Mouse (Mus musculus): ENCODE data around the gene Prdm16. TPM values are rescaled to one million over a fixed set of nuclear protein-coding genes. Genes with fewer than 3 reads are reported as not detected.

The Prdm16 gene
- polyA plus RNA-seq, 1 experiment from 2014 or later = 23.2 TPM

- no peaks in the 10 kb centered on the region for H3K9me3 ChIP-seq (replicated peaks; ENCODE audit: control insufficient read depth, low read length)
- H3K4me2 ChIP-seq (ENCODE audit: low read depth, low read length) = no peak overlapping the region
- peaks cover 69% of the 10 kb centered on the region for H3K27me3 ChIP-seq (ENCODE audit: control insufficient read depth, insufficient read depth, low read length)
- no peak overlapping the region for H3K27ac ChIP-seq (ENCODE audit: low read length)
- H3K4me1 ChIP-seq (ENCODE audit: control insufficient read depth, insufficient read depth, low read length) = peaks cover 5% of the 10 kb centered on the region; the same call in 1 of the 2 replicates
- no peak overlapping the region for H3K9ac ChIP-seq (ENCODE audit: low read length)
- 15% methylated on average over 32 of the region's 32 CpGs for WGBS
- H3K4me3 ChIP-seq (replicated peaks; ENCODE audit: low read length) = no peak overlapping the region
- no peaks in the 10 kb centered on the region for H3K36me3 ChIP-seq (ENCODE audit: control insufficient read depth, insufficient read depth, low read length)
- ATAC-seq (ENCODE audit: insufficient read depth, low FRiP score) = no peak
Observed at GRCm38 (mm10) chr4:154641296-154642110, 4.8 kb upstream of the Prdm16 start.

GRCm38 (mm10) chr4:154640443-154641295, 4.0 kb upstream of the Prdm16 start:
- Histone ChIP-seq H3K4me3 (replicated peaks; ENCODE audit: low read length) (no peak overlapping the region), H3K4me2 (ENCODE audit: low read depth, low read length) (no peak overlapping the region), H3K9ac (ENCODE audit: low read length) (no peak overlapping the region)

GRCm38 (mm10) chr4:154639591-154640442, 3.1 kb upstream of the Prdm16 start:
- H3K4me3 ChIP-seq (replicated peaks; ENCODE audit: low read length) = no peak overlapping the region
- H3K36me3 ChIP-seq (ENCODE audit: control insufficient read depth, insufficient read depth, low read length) = no peaks in the 10 kb centered on the region
- H3K4me2 ChIP-seq (ENCODE audit: low read depth, low read length) = peak overlapping the region; percentile 88; the same call in 1 of the 2 replicates
- 16% methylated on average over 13 of the region's 13 CpGs for WGBS
- H3K27ac ChIP-seq (ENCODE audit: low read length) = no peak overlapping the region
- peak overlapping the region; percentile 47 for H3K9ac ChIP-seq (ENCODE audit: low read length)
- ATAC-seq (ENCODE audit: insufficient read depth, low FRiP score) = no peak
- peaks cover 5% of the 10 kb centered on the region; the same call in 1 of the 2 replicates for H3K4me1 ChIP-seq (ENCODE audit: control insufficient read depth, insufficient read depth, low read length)
- no peaks in the 10 kb centered on the region for H3K9me3 ChIP-seq (replicated peaks; ENCODE audit: control insufficient read depth, low read length)
- H3K27me3 ChIP-seq (ENCODE audit: control insufficient read depth, insufficient read depth, low read length) = peaks cover 73% of the 10 kb centered on the region

More at GRCm38 (mm10) chr4:154640443-154641295, 4.0 kb upstream of the Prdm16 start:
- H3K27me3 ChIP-seq (ENCODE audit: control insufficient read depth, insufficient read depth, low read length) = peaks cover 69% of the 10 kb centered on the region
- no peak overlapping the region for H3K27ac ChIP-seq (ENCODE audit: low read length)
- peaks cover 5% of the 10 kb centered on the region; the same call in 1 of the 2 replicates for H3K4me1 ChIP-seq (ENCODE audit: control insufficient read depth, insufficient read depth, low read length)
- H3K36me3 ChIP-seq (ENCODE audit: control insufficient read depth, insufficient read depth, low read length) = no peaks in the 10 kb centered on the region
- ATAC-seq (ENCODE audit: insufficient read depth, low FRiP score) = no peak
- no peaks in the 10 kb centered on the region for H3K9me3 ChIP-seq (replicated peaks; ENCODE audit: control insufficient read depth, low read length)
- 20% methylated on average over 20 of the region's 20 CpGs for WGBS

GRCm38 (mm10) chr4:154639126-154639525, 2.5 kb upstream of the Prdm16 start:
- ATAC-seq (ENCODE audit: insufficient read depth, low FRiP score) = no peak
- Histone ChIP-seq H3K27ac (ENCODE audit: low read length) (no peak overlapping the region), H3K4me1 (ENCODE audit: control insufficient read depth, insufficient read depth, low read length) (peaks cover 5% of the 10 kb centered on the region; the same call in 1 of the 2 replicates), H3K4me2 (ENCODE audit: low read depth, low read length) (peak overlapping the region; percentile 88), H3K9me3 (replicated peaks; ENCODE audit: control insufficient read depth, low read length) (no peaks in the 10 kb centered on the region), H3K4me3 (replicated peaks; ENCODE audit: low read length) (0 out of 2 replicates have a peak overlapping the region, but pooled peaks have one; percentile 11), H3K9ac (ENCODE audit: low read length) (no peak overlapping the region), H3K27me3 (ENCODE audit: control insufficient read depth, insufficient read depth, low read length) (peaks cover 79% of the 10 kb centered on the region), H3K36me3 (ENCODE audit: control insufficient read depth, insufficient read depth, low read length) (no peaks in the 10 kb centered on the region)
- WGBS = 5% methylated on average over 7 of the region's 7 CpGs

GRCm38 (mm10) chr4:154638320-154638886, 1.7 kb upstream of the Prdm16 start:
- H3K4me2 ChIP-seq (ENCODE audit: low read depth, low read length) = peak overlapping the region; percentile 88
- peak overlapping the region; percentile 87 for H3K9ac ChIP-seq (ENCODE audit: low read length)
- H3K27ac ChIP-seq (ENCODE audit: low read length) = peak overlapping the region; percentile 93
- no peaks in the 10 kb centered on the region for H3K36me3 ChIP-seq (ENCODE audit: control insufficient read depth, insufficient read depth, low read length)
- H3K9me3 ChIP-seq (replicated peaks; ENCODE audit: control insufficient read depth, low read length) = no peaks in the 10 kb centered on the region
- peaks cover 5% of the 10 kb centered on the region; the same call in 1 of the 2 replicates for H3K4me1 ChIP-seq (ENCODE audit: control insufficient read depth, insufficient read depth, low read length)
- H3K4me3 ChIP-seq (replicated peaks; ENCODE audit: low read length) = peak overlapping the region; percentile 71
- 14% methylated on average over 15 of the region's 15 CpGs for WGBS
- H3K27me3 ChIP-seq (ENCODE audit: control insufficient read depth, insufficient read depth, low read length) = peaks cover 79% of the 10 kb centered on the region
- ATAC-seq (ENCODE audit: insufficient read depth, low FRiP score) = no peak

GRCm38 (mm10) chr4:154637468-154638319, 1.0 kb upstream of the Prdm16 start:
- Histone ChIP-seq H3K4me1 (ENCODE audit: control insufficient read depth, insufficient read depth, low read length) (peaks cover 5% of the 10 kb centered on the region; the same call in 1 of the 2 replicates), H3K27me3 (ENCODE audit: control insufficient read depth, insufficient read depth, low read length) (peaks cover 79% of the 10 kb centered on the region), H3K9me3 (replicated peaks; ENCODE audit: control insufficient read depth, low read length) (no peaks in the 10 kb centered on the region), H3K4me3 (replicated peaks; ENCODE audit: low read length) (peak overlapping the region; percentile 71), H3K36me3 (ENCODE audit: control insufficient read depth, insufficient read depth, low read length) (no peaks in the 10 kb centered on the region), H3K27ac (ENCODE audit: low read length) (peak overlapping the region; percentile 93), H3K4me2 (ENCODE audit: low read depth, low read length) (peak overlapping the region; percentile 88), H3K9ac (ENCODE audit: low read length) (peak overlapping the region; percentile 87)
- 2% methylated on average over 67 of the region's 73 CpGs for WGBS
- ATAC-seq (ENCODE audit: insufficient read depth, low FRiP score) = no peak

- peak overlapping the region; percentile 88 for H3K4me2 ChIP-seq (ENCODE audit: low read depth, low read length)
- H3K27me3 ChIP-seq (ENCODE audit: control insufficient read depth, insufficient read depth, low read length) = peaks cover 75% of the 10 kb centered on the region
- ATAC-seq (ENCODE audit: insufficient read depth, low FRiP score) = peak; percentile 63; the same call in 1 of the 2 replicates
- peak overlapping the region; percentile 87 for H3K9ac ChIP-seq (ENCODE audit: low read length)
- peaks cover 9% of the 10 kb centered on the region; the same call in 1 of the 2 replicates for H3K4me1 ChIP-seq (ENCODE audit: control insufficient read depth, insufficient read depth, low read length)
- H3K9me3 ChIP-seq (replicated peaks; ENCODE audit: control insufficient read depth, low read length) = no peaks in the 10 kb centered on the region
- under 1% methylated on average over 28 of the region's 30 CpGs for WGBS
- H3K4me3 ChIP-seq (replicated peaks; ENCODE audit: low read length) = peak overlapping the region; percentile 71
- peak overlapping the region; percentile 93 for H3K27ac ChIP-seq (ENCODE audit: low read length)
- H3K36me3 ChIP-seq (ENCODE audit: control insufficient read depth, insufficient read depth, low read length) = no peaks in the 10 kb centered on the region
Observed at GRCm38 (mm10) chr4:154636053-154636433, 630 bp downstream of the Prdm16 start.
